Mouse (Mus musculus): ENCODE results near the gene Myl12a.

The Myl12a gene

DNA sequence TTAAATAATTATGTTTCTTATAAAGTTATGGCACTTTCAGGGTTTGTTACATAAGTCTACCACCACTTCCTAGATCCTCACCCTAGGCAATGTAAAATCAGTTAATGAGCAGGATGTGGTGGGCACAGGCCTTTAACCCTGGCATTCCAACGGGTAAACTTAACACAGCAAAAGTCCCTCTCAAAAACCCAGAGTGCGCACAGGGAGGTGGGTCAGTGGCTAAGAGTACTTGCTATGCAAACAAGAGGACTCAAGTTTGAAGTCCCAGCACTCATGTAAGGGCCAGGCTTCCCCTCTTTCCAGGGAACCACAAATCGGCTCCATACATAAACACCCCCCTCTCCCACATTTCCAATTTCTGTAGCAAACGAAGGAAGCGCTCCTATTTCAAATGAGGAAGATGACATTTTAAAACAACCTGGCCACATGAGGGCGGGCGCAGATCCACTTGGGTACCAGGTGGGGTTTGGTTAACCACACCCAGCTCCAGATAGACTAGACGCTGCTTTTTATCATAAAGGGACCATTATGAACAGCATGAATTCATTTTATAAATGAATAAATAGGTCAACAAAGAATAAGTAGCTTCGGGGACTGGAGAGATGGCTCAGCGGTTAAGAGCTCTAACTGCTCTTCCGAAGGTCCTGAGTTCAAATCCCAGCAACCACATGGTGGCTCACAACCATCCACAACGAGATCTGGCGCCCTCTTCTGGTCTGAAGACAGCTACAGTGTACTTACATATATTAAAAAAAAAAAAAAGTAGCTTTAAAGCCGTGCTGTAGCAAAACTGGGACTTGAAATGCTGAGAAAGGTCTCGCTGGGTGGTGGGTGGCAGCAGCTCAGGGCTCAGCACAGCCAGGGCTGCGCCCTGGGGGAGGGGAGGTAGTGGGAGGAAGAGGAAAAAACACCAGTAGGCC, 10.7 kb downstream of the Myl12a start:
- peak in 1 of 2 experiments; percentile 51 for DNase-seq (ENCODE audit: inconsistent age in 2 of 2, low spot score in 1 of 2)

DNA sequence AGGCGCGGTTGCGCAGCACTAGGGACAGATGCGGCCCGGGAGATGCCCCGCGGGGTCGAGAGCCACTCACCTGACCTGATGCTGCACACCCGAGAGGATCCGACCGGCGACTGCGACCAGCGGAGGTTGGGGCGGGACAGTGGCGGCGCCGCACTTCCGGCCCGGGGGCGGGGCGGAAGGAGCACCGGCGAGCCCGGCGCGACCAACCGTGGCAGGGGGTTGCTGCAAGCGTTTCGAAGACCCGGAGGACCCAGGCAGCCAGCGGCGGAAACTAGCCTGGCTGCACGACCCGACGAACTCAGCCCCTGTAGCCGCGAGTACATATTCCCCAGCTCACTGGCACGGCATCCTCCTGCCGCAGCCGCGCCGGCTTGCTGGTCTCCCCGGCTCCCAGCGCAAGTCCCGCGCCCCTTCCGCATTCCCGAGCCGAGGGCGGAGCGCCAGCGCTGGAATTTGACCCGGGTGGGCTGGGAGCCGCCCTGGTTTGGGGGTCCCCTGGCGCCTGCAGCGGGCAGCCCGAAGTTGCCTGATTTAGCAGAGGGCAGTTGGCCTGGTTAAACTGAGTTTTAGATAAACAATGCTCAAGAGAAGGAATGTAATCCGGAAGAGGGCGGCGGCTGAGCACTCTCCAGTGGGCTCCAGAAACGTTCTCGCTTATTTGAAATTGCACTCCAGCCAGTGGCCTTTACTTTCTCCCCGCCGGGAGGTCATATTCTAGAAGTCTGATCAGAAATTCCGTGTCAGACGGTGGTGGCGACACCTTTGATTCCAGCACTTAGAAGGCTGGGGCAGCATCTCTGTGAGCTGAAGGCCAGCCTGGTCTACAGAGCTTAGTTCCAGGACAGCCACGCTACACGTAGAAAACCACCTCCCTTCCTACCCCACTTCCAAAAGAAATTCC, 12.0 kb downstream of the Myl12a start:
- DNase-seq (ENCODE audit: inconsistent age in 2 of 2, low spot score in 1 of 2) = peak; percentile 90 to 96

DNA sequence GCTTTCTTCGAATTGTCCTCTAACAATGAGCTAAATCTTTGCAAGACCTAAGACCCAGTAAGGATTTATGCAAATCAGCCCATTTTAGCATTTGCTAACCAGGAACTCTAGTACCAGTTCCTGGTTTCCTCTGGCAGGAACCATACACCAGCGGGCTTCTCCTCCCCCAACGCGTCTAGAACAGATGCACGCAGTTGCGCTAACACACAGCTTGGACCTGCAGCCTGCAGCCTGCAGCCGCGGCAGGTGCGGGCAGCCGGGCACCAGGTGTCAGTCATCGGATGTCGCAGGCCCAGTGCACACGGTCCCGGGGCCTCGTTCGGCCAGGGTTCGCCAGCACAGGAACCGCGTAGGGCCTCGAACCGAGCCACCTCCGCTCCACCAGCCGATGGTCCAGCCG, 12.7 kb downstream of the Myl12a start:
- DNase-seq (ENCODE audit: inconsistent age in 2 of 2, low spot score in 1 of 2) = no peak

DNA sequence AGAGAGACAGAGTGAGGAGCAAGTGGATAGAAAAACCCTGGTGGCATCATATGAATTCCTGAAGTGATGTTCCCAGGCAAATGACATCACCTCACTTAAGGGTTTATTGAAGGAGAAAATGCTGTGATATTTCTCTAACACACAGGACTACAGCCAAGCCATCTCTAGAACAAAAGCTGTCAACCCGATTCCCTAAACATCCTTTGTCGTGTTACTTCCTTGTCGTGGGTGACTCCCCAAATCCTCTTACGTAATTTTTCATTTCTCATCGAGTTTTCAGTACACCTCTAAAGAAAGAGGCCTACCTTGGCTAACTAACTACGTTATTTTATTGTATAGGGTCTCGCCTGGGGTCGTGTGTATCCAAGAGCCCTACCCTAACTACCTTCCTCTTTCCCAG, 13.2 kb downstream of the Myl12a start:
- DNase-seq (ENCODE audit: inconsistent age in 2 of 2, low spot score in 1 of 2) = no peak

DNA sequence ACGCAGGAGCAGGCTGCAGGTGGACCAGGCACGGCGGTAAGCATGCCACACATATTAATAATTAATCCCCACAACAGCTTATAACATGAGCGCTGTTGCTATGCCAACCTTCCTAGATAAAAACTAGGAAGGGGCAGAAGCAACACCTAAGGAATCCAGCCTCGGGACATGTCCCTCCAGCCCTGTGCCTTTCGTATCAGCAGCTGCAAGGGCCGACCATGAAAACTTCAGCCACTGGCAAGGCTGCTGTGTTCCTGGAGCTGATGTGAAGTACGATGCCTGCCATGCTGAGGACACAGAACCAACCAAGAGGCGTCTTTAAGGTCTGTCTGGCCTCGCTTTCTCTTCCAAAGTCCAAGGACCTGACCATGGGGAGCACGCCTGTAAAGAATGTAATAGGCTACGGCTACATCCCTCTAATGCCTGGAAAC, 14.3 kb downstream of the Myl12a start:
- DNase-seq (ENCODE audit: inconsistent age in 2 of 2, low spot score in 1 of 2) = peak in 1 of 2 experiments; percentile 43

DNA sequence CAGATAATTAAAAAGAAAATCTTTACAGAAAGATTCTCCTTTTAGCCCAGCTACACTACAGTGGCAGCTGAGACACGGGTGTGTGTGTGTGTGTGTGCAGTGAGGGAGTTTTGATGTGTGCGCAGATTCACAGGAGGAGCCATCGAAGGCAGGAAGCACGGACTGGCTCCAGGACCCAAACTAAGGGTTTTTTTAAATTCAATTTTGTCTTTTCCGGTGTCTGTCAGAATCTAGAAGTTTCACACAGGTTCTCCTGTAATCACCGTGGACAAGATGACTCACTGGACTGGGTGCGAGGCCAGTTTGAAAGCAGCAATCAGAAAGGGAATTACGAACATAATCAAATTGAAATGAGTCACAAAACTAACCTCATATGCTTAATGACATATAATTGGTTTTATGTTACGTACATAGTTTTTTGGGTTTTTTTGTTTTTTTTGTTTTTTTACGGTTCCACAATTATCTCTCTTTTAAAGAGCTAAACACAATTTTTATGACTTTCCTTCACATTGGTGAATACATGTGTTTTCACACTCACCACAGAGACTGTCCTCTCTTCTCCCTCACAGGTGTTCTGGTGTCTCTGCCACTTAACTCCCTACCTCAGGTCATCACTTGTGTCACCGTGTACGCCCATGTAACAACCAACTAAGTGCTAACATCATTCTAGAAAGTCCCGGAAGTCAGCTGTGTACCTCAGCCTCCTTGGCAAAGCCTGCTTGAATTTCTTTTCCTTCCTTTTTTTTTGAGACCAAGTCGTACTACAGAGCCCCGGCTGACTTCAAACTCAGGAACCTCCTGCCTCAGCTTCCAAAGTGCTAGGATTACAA, 15.6 kb downstream of the Myl12a start:
- DNase-seq (ENCODE audit: inconsistent age in 2 of 2, low spot score in 1 of 2) = peak in 1 of 2 experiments; percentile 24

DNA sequence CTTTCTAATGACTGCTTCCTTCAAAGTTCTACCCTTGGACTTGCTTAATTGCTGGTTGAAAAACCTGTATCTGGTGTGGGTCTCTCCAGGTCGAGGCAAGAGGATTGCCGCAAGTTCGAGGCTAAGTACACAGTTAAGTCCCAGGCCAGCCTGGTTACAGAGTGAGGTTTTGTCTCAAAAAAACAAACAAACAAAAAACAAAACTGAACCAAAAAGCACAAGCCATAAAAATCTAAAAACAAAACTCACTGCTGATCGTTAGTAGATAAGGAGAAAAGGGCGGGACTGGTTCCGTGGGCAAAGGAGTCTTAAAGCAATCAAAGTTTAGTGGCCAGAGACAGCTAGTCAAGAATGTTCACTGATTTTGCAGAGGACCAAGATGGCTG, 16.3 kb downstream of the Myl12a start:
- DNase-seq (ENCODE audit: inconsistent age in 2 of 2, low spot score in 1 of 2) = no peak

DNA sequence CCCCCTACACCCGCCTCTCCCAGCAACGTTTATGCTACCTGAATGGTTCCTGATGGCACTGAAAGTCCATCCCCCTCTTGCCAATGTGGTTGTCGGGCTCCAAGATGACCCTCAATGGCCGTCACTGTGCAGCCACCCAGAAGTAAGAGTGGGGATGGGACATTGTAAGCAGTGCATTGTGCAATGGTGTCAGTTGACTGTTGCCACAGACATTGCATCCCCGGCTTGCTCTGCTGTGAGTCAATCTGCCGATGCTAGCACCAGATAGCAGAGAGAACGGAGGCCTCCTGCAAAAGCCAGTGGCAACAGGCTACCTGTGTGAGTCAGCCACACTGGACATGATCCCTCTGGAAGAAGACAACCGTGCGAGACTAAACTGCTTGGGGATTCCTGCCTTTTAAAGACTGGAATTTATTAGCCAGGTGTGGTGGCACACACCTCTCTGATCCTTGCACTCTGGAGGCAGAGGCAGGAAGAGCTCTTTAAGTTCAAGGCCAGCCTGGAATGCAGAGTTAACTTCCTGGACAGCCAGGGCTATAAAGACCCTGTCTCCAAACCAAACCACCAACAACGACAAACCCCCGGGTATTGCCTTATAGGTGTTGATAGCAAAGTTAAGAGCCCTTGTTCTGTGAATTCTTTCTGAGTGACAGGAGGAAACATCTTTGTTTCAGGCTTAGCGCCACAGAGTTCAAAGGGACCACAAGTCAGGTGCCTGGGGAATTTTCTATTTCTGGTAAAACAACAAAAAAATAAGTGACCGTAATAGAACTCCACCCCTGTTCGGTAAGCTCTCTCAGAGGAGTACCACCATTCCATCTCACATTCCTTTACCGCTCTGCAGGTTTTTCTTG, 16.9 kb downstream of the Myl12a start:
- peak in 1 of 2 experiments; percentile 50 for DNase-seq (ENCODE audit: inconsistent age in 2 of 2, low spot score in 1 of 2)

DNA sequence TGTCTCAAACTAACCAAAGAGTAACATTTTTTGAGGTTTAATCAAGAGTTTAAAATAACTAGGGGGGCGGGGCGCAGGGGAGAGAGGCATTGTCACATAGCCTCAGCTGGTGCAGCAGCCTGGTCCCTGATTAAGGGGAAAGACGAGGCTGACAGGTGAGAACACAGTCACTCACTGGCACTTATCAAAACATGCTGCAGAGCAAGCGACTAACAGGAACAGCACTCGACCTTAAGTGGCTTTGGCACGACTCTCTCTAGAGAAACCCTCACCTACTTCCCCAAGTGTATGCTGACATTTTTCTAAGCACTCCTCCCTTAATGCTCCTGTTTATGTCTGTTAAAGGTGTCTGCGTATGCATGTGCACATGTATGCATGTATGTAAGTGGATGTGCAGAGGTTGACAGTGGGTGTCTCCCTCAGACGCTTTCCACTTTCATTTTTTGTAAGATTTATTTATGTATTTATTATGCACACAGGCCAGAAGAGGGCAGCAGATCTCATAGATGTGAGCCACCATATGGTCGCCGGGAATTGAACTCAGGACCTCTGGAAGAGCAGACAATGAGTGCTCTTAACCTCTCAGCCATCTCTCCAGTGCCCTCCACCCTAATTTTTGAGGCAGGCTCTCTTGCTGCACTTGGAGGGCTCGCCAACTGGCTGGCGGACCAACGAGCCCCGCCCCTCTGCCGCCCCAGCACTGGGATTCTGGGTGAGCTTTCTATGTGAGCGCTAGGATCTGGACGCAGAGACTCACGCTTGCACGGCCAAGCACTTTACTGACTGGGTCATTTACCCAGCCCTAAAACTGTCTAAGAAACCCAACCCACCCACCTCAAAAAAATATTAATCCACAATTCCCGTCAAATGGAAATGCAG, 23.1 kb downstream of the Myl12a start:
- DNase-seq (ENCODE audit: inconsistent age in 2 of 2, low spot score in 1 of 2) = peak in 1 of 2 experiments; percentile 28

DNA sequence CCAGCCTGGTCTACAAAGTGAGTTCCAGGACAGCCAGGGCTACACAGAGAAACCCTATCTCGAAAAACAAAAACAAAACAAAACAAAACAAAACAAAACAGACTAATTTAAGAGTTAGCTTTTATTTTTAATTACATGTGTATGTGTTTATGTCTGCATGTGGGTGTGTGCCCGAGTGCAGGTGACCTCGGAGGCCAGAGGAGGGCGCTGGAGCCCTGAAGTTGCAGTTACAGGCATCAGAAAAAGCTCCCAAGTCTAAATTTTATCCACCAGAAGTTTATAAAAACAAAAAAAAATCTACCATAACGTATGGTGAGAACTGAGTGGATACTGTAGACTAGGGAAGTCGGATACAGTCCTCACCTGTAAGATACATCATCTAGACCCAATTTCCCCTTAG, 24.9 kb downstream of the Myl12a start:
- DNase-seq (ENCODE audit: inconsistent age in 2 of 2, low spot score in 1 of 2) = no peak

DNA sequence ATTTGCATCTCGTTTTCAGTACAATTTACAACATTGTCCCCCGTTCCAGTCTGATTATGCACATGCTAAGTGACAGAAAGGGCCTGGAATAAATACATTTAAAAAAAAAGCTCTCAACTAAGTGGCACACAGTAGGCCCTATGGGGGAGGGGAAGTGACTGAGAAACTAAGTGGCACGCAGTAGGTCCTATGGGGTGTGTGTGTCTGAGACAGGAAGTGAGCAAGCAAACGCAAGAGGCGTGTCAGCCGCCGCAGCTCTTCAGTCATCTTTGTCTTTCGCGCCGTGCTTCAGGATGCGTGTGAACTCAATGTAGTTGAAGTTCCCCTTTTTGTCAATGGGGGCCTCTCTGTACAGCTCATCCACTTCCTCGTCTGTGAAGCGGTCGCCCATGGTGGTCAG, 28.6 kb downstream of the Myl12a start:
- DNase-seq (ENCODE audit: inconsistent age in 2 of 2, low spot score in 1 of 2) = peak in 1 of 2 experiments; percentile 28

DNA sequence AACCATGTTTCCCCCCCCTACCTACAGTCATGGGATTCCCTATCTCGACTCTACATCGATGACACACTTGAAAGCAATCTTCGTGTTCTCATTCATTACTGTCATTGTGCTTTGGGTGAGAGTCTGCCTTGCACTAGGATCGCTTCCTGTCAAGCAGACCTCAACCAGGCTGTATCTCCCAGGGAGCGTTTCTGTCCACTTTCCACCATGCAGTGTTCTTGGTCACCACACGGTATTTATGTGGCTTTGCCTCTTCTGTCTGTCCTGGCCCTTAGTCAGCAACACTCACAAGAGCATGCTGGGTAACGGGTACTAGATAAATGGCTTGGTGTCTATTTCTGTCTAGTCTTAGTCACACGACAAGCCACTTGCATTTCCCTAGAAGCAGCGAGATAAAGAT, 29.3 kb downstream of the Myl12a start:
- peak in 1 of 2 experiments; percentile 51 for DNase-seq (ENCODE audit: inconsistent age in 2 of 2, low spot score in 1 of 2)

DNA sequence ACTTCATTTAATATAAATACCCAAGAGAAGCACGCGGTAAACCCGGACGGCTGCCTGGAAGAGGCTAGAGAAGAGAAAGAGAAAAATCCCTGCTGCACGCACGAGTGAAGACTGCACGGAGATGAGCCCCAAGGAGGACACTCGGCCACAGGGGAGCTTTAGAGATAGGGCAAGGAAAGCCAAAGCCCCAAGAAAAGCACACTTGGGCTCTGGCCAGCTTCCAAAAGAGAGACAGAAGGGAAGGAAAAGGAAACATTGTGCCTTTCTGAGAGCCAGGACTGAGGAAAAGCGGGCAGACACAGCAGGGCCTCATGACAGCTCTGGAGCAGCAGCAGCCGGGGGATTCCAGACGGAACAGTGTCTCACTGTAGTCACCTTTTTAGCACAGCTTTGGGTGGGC, 31.5 kb downstream of the Myl12a start:
- DNase-seq (ENCODE audit: inconsistent age in 2 of 2, low spot score in 1 of 2) = no peak

DNA sequence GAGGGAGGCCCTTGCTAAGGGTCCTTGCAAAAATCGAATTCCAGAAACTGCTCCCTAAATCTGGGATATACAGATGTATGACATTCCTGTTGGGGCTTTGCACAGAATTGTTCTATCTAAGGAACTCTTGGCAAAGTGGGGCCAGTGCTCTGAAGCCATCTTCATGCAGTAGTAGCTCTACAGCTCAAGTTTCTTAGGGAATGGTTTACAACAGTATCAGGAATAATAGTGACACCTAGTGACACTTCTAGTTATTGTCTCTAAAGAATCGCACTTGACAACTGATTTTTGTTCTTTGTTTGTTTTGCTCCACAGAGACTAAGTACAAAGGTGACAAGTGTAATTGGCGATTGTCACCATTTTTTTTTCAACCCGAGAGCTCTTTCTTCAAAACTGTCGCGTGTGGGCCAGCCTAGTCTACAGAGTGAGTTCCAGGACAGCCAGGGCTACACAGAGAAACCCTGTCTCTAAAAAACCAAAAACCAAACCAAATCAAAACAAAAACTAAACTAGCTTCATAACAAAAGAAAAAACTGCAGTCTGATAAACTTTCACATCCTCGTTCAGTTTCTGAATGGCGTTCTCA, 34.0 kb downstream of the Myl12a start:
- DNase-seq (ENCODE audit: inconsistent age in 2 of 2, low spot score in 1 of 2) = peak in 1 of 2 experiments; percentile 67

DNA sequence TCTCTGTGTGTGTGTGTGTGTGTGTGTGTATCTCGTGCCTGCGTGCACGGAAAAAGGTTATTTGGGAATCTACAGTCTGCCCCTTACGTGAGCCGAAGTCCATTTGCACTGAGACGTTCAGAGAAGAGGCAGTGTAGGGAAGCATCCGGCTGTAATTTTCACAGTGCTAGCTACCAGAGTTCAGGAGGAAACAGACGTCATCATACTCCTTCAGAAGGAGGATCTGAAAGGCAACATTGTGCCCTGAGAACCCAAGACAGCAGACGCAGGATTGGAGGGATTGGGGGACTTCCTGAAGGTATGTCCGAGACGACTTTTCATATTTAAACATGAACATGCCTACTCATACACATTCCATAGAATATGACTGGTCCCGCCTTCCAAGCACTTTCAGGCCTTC, 35.0 kb downstream of the Myl12a start:
- DNase-seq (ENCODE audit: inconsistent age in 2 of 2, low spot score in 1 of 2) = no peak

DNA sequence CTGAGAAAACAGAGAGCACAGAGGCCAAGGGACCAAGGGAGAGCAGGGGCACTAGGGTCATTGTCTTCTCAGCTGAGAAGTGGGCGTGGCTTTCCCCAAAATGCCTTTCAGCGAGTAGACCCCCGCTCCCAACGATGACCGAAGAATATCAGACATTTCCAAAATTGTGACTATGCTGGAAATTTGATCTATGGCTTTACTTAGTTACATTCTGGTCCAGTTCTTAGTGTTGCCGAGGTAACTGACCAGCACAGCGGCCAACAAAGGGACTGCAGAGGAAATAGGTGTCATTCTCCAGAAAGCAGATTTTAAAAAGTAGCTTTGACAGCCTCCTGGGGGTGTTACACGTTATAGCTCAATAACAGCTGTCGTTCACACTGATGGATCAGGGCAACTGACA, 35.5 kb downstream of the Myl12a start:
- DNase-seq (ENCODE audit: inconsistent age in 2 of 2, low spot score in 1 of 2) = no peak

DNA sequence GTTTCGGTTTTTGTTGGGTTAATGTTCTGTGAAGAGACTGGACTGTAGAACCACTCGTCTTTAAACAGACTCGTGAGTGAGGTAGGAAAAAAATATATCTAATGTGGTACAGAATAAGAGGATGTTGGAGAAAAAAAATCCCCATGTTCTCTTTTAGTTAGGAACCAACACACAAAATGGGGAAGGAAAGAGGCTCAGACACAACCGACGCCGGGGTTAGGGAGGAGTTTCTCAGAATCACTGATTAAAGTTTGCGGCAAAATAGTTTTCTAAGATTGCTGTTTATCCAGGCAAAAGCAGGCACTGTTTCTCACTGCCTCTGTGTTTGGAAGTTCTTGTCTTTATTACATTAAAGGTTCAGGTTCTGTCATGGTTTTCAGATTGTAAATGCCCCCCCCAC, 36.6 kb downstream of the Myl12a start:
- no peak for DNase-seq (ENCODE audit: inconsistent age in 2 of 2, low spot score in 1 of 2)

DNA sequence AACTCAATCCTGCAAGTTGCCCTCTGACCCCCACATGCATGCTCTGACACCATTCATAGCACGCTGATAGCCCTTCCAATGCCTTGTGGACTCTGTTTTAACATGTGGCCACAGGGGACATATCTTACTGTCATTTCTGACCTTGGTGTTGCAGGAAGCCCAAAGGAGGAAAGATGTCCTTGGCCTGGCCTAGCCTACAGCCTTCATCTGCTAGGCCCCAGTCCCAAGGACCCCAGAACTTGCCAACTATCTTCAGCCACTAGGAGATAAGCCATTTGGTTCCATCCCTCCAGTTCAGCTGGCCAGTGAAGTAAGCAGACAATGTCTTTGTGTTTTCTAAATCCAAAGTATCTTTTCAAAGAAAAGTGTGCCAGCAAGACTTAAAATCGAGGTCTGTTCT, 37.4 kb downstream of the Myl12a start:
- DNase-seq (ENCODE audit: inconsistent age in 2 of 2, low spot score in 1 of 2) = peak; percentile 47 to 81

DNA sequence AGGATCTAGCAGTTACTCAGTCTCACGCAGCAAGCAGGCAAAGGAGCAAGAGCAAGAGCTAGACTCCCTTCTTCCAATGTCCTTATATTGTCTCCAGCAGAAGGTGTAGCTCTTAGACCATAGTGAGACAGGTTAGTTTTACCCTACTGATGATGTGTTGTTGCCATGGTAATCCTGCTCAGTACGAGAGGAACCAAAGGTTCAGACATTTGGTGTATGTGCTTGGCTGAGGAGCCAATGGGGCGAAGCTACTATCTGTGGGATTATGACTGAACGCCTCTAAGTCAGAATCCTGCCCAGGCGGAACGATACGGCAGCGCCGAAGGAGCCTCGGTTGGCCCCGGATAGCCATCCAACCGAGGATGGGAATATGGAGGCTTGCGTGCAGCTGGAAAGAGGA, 39.1 kb downstream of the Myl12a start:
- peak; percentile 95 to 100 for DNase-seq (ENCODE audit: inconsistent age in 2 of 2, low spot score in 1 of 2)
